Mouse (Mus musculus) bone marrow, adult 2 months (tissue): ENCODE data around the gene Cxcl17. TPM values are rescaled to one million over a fixed set of nuclear protein-coding genes. Genes with fewer than 3 reads are reported as not detected.
A peak's percentile ranks its signal among the peaks of the same experiment; 100 is the strongest.
"Not testable (repeated sequence)": the region's sequence is repeated elsewhere in the genome, so short reads cannot be mapped to it uniquely, and the experiment has no call there.

ENCODE experiments used
- H3K27ac ChIP-seq: fragments of 200-500 bp; 2 replicates; pipeline ENCODE4 v1.5.1; 2012; ENCODE audit warnings: low read depth, mild to moderate bottlenecking, control low read depth, inconsistent platforms, low read length; ENCODE audit not compliant: control insufficient read depth, poor library complexity, insufficient read depth
- H3K4me1 ChIP-seq: fragments of 200-500 bp; 2 replicates; pipeline ENCODE4 v1.6.1; 2011; ENCODE audit warnings: low read length; ENCODE audit not compliant: control insufficient read depth, insufficient read depth
- H3K4me3 ChIP-seq: fragments of 200-500 bp; replicated peaks from 2 replicates; pipeline ENCODE3; 2011; ENCODE audit warnings: mild to moderate bottlenecking, low read depth, low read length, control low read depth; ENCODE audit not compliant: control insufficient read depth
- CTCF ChIP-seq: fragments of 200-500 bp; IDR thresholded peaks from 2 replicates; pipeline ENCODE4 v1.5.1; 2011; ENCODE audit warnings: low read length, control low read depth; ENCODE audit not compliant: control insufficient read depth, insufficient read depth
- POLR2A ChIP-seq: fragments of 200-500 bp; IDR thresholded peaks from 2 replicates; pipeline ENCODE4 v1.6.1; 2011; ENCODE audit warnings: low read depth, mild to moderate bottlenecking, control low read depth, low read length, borderline replicate concordance; ENCODE audit not compliant: control insufficient read depth
- WGBS: fragments of 180-500 bp; shearing (Covaris S2); methylation state at CpG from one replicate; pipeline ENCODE4 v1.1.7; 2018; 5-methylcytosine and 5-hydroxymethylcytosine counted together
- polyA plus RNA-seq: library from polyadenylated mRNA; stranded (reverse); fragments of >200 nt; gene quantifications from 2 replicates; pipeline ENCODE4 v1.2.4, GENCODE M21; 2011; ENCODE audit warnings: low replicate concordance; ENCODE audit not compliant: missing spikeins, insufficient read depth, insufficient read length

Gene Cxcl17
- polyA plus RNA-seq, 1 experiment: not detected

DNA sequence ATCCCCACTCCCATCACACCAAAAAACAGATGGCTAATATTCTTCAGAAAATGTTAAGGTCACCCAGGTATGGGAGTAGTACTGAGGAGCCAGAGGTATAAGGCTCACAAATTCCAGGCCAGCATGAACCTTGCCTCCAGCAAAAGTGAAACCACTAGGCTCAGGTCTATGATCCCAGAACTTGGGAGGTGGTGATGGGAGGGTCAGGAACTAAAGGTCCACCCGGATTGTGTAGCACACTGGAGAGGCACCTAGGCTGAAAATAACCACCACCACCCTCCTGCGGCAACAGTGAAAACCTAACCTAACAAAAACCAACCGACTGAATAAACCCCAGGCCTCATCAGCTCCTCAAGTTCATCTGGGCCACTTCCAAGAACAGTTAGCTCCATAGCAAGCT is 15.6 kb upstream of the Cxcl17 start:
- H3K4me1 ChIP-seq: peaks cover 4% of the 10 kb centered on the region; the same call in 1 of the 2 replicates
- peak overlapping the region; percentile 60 for H3K27ac ChIP-seq
- H3K4me3 ChIP-seq: no peak overlapping the region
- 79% methylated on average over 3 of the region's 3 CpGs for WGBS
- TF ChIP-seq POLR2A: no peak
- TF ChIP-seq CTCF: no peak

GRCm38 (mm10) chr7:25427144-25427543 is 14.5 kb upstream of the Cxcl17 start:
- TF ChIP-seq POLR2A (no peak), CTCF (no peak)
- 32% methylated on average over 5 of the region's 5 CpGs for WGBS
- Histone ChIP-seq H3K4me1 (peaks cover 1% of the 10 kb centered on the region; the same call in 1 of the 2 replicates), H3K4me3 (no peak overlapping the region), H3K27ac (peak overlapping the region; percentile 73)

GRCm38 (mm10) chr7:25426380-25426779 is 13.7 kb upstream of the Cxcl17 start:
- peak overlapping the region; percentile 19; the same call in 1 of the 2 replicates for H3K27ac ChIP-seq
- not testable (repeated sequence) for H3K4me3 ChIP-seq, H3K4me1 ChIP-seq
- WGBS: 66% methylated on average over 4 of the region's 4 CpGs

- TF ChIP-seq POLR2A (no peak), CTCF (peak; percentile 72)
- Histone ChIP-seq H3K27ac (no peak overlapping the region), H3K4me1 (no peaks in the 10 kb centered on the region; the same call in 1 of the 2 replicates), H3K4me3 (no peak overlapping the region)
- WGBS: 45% methylated on average over 4 of the region's 4 CpGs
Observed at GRCm38 (mm10) chr7:25424429-25424828, 11.7 kb upstream of the Cxcl17 start.

DNA sequence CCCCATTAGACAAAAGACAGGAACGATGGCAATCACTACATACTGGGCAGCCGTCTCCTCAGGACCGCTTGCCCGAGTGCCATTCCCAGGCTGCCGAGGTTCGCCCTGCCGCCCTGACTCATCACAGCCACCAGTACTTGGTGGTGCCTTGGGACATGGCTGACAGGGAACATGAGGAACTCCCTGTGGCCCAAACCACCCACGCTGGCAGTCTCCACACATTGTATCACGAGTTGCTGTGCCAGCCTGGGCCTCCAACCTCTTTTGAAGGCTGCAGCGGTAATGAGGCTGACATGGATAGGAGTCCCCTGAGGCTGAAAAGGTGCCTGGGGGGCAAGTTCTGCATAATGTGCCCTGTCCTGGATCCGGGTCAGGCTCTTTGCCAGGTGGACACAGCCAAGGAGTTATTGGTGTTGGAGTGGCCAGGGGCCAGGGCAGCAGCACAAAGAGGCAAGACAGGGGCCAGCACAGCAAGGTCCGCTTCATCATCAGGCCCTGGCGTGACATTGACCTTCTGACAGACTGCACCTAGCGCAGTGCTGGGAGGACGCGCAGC is 9.7 kb upstream of the Cxcl17 start:
- TF ChIP-seq POLR2A (no peak), CTCF (no peak)

DNA sequence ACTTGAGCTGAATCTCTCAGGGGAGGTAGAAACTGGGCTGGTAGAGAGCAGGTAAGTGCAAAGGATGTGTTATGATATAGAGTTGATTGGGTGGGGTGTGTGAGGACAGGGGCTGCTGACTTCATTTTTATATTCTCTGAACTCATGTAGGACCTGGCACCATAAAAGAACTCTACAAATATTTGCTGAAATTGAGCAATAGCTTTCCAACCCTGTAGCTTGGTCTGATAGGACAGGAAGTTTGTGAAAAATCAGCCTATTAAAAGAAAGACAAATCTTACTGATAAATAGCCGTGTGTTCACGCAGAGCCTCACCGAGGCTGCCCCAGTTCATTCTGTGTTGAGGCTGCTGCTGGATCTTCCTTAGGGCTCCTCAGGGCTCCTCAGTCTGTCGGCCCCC is 7.3 kb upstream of the Cxcl17 start:
- no peak overlapping the region for H3K27ac ChIP-seq
- no peaks in the 10 kb centered on the region; the same call in 1 of the 2 replicates for H3K4me1 ChIP-seq
- WGBS: 72% methylated on average over 4 of the region's 4 CpGs
- no peak overlapping the region for H3K4me3 ChIP-seq
- TF ChIP-seq CTCF (no peak), POLR2A (no peak)

More for the DNA sequence above, 9.7 kb upstream of the Cxcl17 start:
- 86% methylated on average over 16 of the region's 16 CpGs for WGBS
- Histone ChIP-seq H3K4me1 (no peaks in the 10 kb centered on the region; the same call in 1 of the 2 replicates), H3K4me3 (no peak overlapping the region), H3K27ac (no peak overlapping the region)

DNA sequence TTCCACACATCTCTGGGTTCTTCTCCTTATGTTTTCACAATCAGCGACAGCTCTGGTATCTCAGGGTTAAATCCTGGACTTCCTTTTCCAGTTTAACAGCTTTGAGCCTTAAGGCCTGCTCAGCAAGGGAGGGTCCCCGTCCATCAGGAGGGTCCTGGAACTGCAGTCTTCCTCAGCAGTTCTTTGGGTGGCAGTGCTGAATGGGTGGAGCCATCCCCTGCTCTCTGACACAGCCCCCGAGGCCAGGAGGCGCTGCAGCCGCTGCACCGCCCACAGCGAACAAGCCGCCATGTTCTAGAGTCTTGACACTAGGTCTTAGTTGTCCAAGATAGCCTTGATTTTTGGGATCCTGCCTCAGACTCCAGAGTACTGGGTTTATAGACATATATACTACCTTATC is 6.8 kb upstream of the Cxcl17 start:
- no peak for TF ChIP-seq CTCF
- TF ChIP-seq POLR2A: no peak
- WGBS: 82% methylated on average over 8 of the region's 8 CpGs
- no peaks in the 10 kb centered on the region; the same call in 1 of the 2 replicates for H3K4me1 ChIP-seq
- H3K4me3 ChIP-seq: no peak overlapping the region
- H3K27ac ChIP-seq: no peak overlapping the region

DNA sequence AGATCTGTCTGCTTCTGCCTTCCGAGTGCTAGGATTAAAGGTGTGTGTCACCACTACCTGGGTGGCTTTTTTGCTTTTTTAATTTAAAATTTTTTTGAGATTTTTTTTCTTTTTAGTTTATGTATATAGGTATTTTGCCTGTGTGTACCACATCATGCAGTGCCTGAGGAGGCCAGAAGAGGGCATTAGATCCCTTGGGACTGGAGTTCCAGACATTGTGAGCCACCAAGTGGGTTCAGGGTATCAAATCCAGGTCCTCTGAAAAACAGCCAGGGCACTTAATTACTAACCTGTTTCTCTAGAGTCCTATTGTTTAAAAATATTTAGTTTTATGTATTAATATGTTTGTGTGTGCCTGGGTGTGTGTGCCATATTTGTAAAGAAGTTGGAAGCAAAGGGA is 4.9 kb upstream of the Cxcl17 start:
- TF ChIP-seq POLR2A (no peak), CTCF (peak; percentile 47)
- Histone ChIP-seq H3K4me1 (no peaks in the 10 kb centered on the region; the same call in 1 of the 2 replicates), H3K4me3 (no peak overlapping the region), H3K27ac (no peak overlapping the region)
- 69% methylated on average over 1 of the region's 1 CpGs for WGBS

DNA sequence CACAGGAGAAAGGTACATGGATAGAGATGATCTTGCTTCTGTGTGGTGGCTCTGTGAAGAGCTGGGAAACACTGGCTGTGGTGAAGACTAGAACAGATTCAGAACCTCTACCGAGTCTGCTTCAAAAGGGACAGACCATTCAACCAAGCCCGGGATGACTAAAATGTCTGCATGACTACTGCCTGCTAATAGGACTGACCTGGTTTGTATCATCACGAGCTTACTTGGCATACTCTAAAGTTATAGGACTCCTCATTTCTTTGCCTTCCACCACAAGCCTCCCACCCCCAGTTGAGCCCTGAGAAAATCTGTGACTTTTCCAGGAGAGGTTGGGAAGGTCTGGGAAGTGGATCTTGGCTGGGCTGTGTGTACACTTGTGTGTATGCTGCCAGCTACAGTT is 825 bp downstream of the Cxcl17 start:
- no peak overlapping the region for H3K4me3 ChIP-seq
- WGBS: 80% methylated on average over 3 of the region's 3 CpGs
- TF ChIP-seq POLR2A: no peak
- TF ChIP-seq CTCF: no peak

More for the DNA sequence above, 825 bp downstream of the Cxcl17 start:
- Histone ChIP-seq H3K27ac (no peak overlapping the region), H3K4me1 (no peaks in the 10 kb centered on the region)
